Mouse (Mus musculus) limb, embryonic 12.5 days (tissue): ENCODE measurements at regions not wholly inside any gene's neighbourhood (a gene's known extent, or its start where the extent isn't known, plus 50 kb on each side); places are given as distances from the start of the nearest gene placed in this dataset.

Source experiments
- ATAC-seq: fragments of 200-750 bp; cut with Nextera tagmentation; 2 replicates; pipeline ENCODE4 v1.8.0; 2017; ENCODE audit warnings: low read depth, moderate TSS enrichment; ENCODE audit not compliant: insufficient number of reproducible peaks, insufficient read depth, low FRiP score, low TSS enrichment
- H3K27ac ChIP-seq: fragments of 300-500 bp; sonication (generic); 2 replicates; pipeline ENCODE4 v1.5.1; 2016; ENCODE audit warnings: mild to moderate bottlenecking, moderate library complexity
- H3K27me3 ChIP-seq: fragments of 300-500 bp; sonication (generic); 2 replicates; pipeline ENCODE4 v1.6.1; 2016; ENCODE audit warnings: mild to moderate bottlenecking, moderate library complexity
- H3K36me3 ChIP-seq: fragments of 300-500 bp; sonication (generic); 2 replicates; pipeline ENCODE4 v1.6.1; 2016; ENCODE audit warnings: mild to moderate bottlenecking, moderate library complexity
- H3K4me1 ChIP-seq: fragments of 300-500 bp; sonication (generic); replicated peaks from 2 replicates; pipeline ENCODE4 v1.6.1; 2016
- H3K4me2 ChIP-seq: fragments of 300-500 bp; sonication (generic); 2 replicates; pipeline ENCODE4 v1.6.1; 2016; ENCODE audit warnings: mild to moderate bottlenecking, moderate library complexity
- H3K4me3 ChIP-seq: fragments of 300-500 bp; sonication (generic); replicated peaks from 2 replicates; pipeline ENCODE4 v1.5.1; 2016; ENCODE audit warnings: mild to moderate bottlenecking
- H3K9ac ChIP-seq: fragments of 300-500 bp; sonication (generic); replicated peaks from 2 replicates; pipeline ENCODE4 v1.6.1; 2016; ENCODE audit warnings: mild to moderate bottlenecking, moderate library complexity
- H3K9me3 ChIP-seq: fragments of 300-500 bp; sonication (generic); 2 replicates; pipeline ENCODE4 v1.6.1; 2016; ENCODE audit warnings: mild to moderate bottlenecking, moderate library complexity
- WGBS: fragments of 180-500 bp; shearing (Covaris S2); methylation state at CpG from one replicate; pipeline ENCODE4 v1.1.7; 2016; 5-methylcytosine and 5-hydroxymethylcytosine counted together

GRCm38 (mm10) chr2:124953015-124953414, 114.9 kb upstream of the Slc24a5 start:
- Histone ChIP-seq H3K27me3 (0 out of 2 replicates have a peak, but pooled peaks cover 5% of the 10 kb centered on the region), H3K9me3 (no peaks in the 10 kb centered on the region), H3K4me3 (no peak overlapping the region), H3K27ac (no peak overlapping the region), H3K4me2 (no peak overlapping the region), H3K9ac (no peak overlapping the region), H3K4me1 (peaks cover 13% of the 10 kb centered on the region; the same call in 1 of the 2 replicates), H3K36me3 (no peaks in the 10 kb centered on the region)
- no peak for ATAC-seq
- WGBS: 67% methylated on average over 5 of the region's 5 CpGs

- Histone ChIP-seq H3K9me3 (no peaks in the 10 kb centered on the region), H3K4me3 (no peak overlapping the region), H3K27ac (no peak overlapping the region), H3K4me1 (0 out of 2 replicates have a peak, but pooled peaks cover 6% of the 10 kb centered on the region), H3K36me3 (no peaks in the 10 kb centered on the region), H3K9ac (no peak overlapping the region), H3K27me3 (0 out of 2 replicates have a peak, but pooled peaks cover 5% of the 10 kb centered on the region), H3K4me2 (no peak overlapping the region)
- no peak for ATAC-seq
- WGBS: 55% methylated on average over 7 of the region's 7 CpGs
These were observed 112.1 kb upstream of the Slc24a5 start for GRCm38 (mm10) chr2:124955843-124956242.

- no peak overlapping the region for H3K9ac ChIP-seq
- no peak for ATAC-seq
- H3K36me3 ChIP-seq: no peaks in the 10 kb centered on the region
- no peak overlapping the region for H3K27ac ChIP-seq
- H3K4me1 ChIP-seq: no peaks in the 10 kb centered on the region
- 84% methylated on average over 5 of the region's 5 CpGs for WGBS
- no peaks in the 10 kb centered on the region for H3K9me3 ChIP-seq
- no peaks in the 10 kb centered on the region for H3K27me3 ChIP-seq
- no peak overlapping the region for H3K4me3 ChIP-seq
- no peak overlapping the region for H3K4me2 ChIP-seq
These were observed 108.5 kb upstream of the Slc24a5 start for GRCm38 (mm10) chr2:124959431-124959830.

DNA sequence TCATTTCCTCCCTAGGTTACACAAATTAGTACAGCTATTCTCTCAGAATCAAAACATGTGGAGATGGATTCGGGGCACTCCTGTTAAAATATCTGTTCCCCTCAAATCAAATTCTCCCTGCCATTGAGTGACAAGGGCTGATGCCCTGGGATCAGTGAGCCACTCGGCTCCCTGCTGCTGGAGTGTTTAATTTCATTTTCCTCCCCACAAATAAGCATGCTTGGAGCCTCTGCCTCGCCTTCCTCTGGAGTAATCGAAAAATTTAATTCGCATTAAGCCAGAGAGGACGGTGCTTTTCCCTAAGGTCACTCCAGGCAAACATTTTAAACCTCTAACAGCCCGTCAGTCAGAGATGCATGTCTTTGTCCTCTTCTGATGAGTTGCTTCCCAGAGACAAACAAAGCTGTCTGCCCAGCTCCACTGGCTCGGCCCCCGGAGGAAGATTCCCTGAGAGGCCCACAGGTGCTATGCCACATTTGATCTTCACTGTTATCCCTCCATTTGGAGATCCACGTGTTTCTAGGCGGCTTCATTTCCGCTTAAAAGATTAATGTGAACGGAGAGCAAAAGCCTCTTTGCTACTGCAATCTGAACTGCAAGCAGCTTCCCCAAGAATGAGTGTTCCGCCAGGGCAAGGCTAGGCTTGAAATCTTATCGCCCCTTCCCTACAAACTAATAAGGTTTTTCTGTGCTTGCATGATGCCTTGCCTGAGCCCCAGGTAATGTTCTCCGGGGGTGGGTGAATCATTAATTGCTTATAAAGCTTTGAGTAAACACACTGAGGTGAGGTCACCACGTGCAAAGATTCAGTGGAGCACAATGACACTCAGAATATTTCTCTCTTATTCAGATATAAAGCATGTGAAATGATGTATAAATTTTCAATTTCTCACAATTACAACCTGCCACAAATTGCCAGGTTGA, 95.8 kb upstream of the Slc24a5 start:
- H3K36me3 ChIP-seq: no peaks in the 10 kb centered on the region
- ATAC-seq: no peak
- H3K4me2 ChIP-seq: no peak overlapping the region
- H3K4me3 ChIP-seq: no peak overlapping the region
- H3K9me3 ChIP-seq: no peaks in the 10 kb centered on the region
- H3K9ac ChIP-seq: no peak overlapping the region
- H3K4me1 ChIP-seq: no peaks in the 10 kb centered on the region
- H3K27me3 ChIP-seq: no peaks in the 10 kb centered on the region
- H3K27ac ChIP-seq: no peak overlapping the region
- WGBS: 65% methylated on average over 17 of the region's 17 CpGs

DNA sequence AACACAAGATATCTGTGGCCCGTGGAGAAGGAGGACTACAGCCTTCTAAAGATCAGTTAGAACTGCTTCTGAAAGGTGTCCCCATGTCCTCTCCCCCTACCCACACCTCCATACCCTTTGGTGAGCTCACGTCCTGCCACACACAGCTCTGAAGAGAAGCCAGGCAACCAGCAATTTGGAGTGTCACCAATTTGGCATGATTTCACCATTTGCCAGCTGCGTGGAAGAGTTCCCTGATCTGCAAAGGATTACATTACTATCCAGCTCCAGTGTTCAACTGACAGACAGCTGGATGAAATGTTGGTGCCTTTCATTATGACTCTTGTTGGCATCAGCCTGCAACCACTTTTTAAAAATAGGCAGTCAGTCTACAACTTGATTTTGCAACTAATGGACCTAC, 92.8 kb upstream of the Slc24a5 start:
- WGBS: 74% methylated on average over 3 of the region's 3 CpGs
- H3K4me1 ChIP-seq: no peaks in the 10 kb centered on the region
- H3K27me3 ChIP-seq: no peaks in the 10 kb centered on the region
- no peaks in the 10 kb centered on the region for H3K36me3 ChIP-seq
- no peak overlapping the region for H3K27ac ChIP-seq
- no peak overlapping the region for H3K4me3 ChIP-seq
- no peak for ATAC-seq
- no peak overlapping the region for H3K9ac ChIP-seq
- H3K9me3 ChIP-seq: no peaks in the 10 kb centered on the region
- no peak overlapping the region for H3K4me2 ChIP-seq

GRCm38 (mm10) chr2:124990976-124991375, 76.9 kb upstream of the Slc24a5 start:
- WGBS: 77% methylated on average over 2 of the region's 2 CpGs
- Histone ChIP-seq H3K4me2 (no peak overlapping the region), H3K27ac (no peak overlapping the region), H3K9me3 (no peaks in the 10 kb centered on the region), H3K36me3 (no peaks in the 10 kb centered on the region), H3K27me3 (no peaks in the 10 kb centered on the region), H3K4me1 (no peaks in the 10 kb centered on the region), H3K9ac (no peak overlapping the region), H3K4me3 (no peak overlapping the region)
- no peak for ATAC-seq

GRCm38 (mm10) chr2:125015007-125015406, 52.9 kb upstream of the Slc24a5 start:
- no peak overlapping the region for H3K9ac ChIP-seq
- ATAC-seq: no peak
- WGBS: 75% methylated on average over 1 of the region's 1 CpGs

DNA sequence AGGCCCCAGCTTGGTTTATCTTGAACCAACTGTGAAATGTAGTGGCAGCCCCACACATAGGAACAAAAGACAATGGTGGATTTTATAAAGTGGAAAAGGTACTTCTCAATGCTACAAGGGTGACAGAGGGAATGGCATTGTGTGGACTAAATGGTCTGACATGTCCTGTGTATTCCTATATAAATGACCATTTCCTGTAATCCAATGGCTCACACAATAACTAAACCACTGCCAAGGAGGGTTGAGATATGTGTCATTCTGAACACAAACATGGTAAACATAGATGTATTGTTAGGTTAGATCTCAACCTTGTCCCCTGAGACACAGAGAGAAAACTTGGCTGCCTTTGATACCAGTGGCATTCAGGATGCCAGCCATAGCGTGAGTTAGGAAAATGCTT, 51.0 kb upstream of the Slc24a5 start:
- Histone ChIP-seq H3K27ac (no peak overlapping the region), H3K27me3 (no peaks in the 10 kb centered on the region), H3K4me2 (no peak overlapping the region), H3K36me3 (no peaks in the 10 kb centered on the region), H3K9ac (no peak overlapping the region), H3K9me3 (0 out of 2 replicates have a peak, but pooled peaks cover 5% of the 10 kb centered on the region), H3K4me3 (no peak overlapping the region), H3K4me1 (no peaks in the 10 kb centered on the region)
- ATAC-seq: no peak
- 100% methylated on average over 1 of the region's 1 CpGs for WGBS

More at GRCm38 (mm10) chr2:125015007-125015406, 52.9 kb upstream of the Slc24a5 start:
- H3K36me3 ChIP-seq: no peaks in the 10 kb centered on the region
- H3K27ac ChIP-seq: no peak overlapping the region
- H3K4me3 ChIP-seq: no peak overlapping the region
- 0 out of 2 replicates have a peak, but pooled peaks cover 5% of the 10 kb centered on the region for H3K9me3 ChIP-seq
- H3K4me1 ChIP-seq: no peaks in the 10 kb centered on the region
- H3K27me3 ChIP-seq: no peaks in the 10 kb centered on the region
- no peak overlapping the region for H3K4me2 ChIP-seq
